17 mouse cellular contexts compared by ENCODE assay signal in the genomic region with DNA sequence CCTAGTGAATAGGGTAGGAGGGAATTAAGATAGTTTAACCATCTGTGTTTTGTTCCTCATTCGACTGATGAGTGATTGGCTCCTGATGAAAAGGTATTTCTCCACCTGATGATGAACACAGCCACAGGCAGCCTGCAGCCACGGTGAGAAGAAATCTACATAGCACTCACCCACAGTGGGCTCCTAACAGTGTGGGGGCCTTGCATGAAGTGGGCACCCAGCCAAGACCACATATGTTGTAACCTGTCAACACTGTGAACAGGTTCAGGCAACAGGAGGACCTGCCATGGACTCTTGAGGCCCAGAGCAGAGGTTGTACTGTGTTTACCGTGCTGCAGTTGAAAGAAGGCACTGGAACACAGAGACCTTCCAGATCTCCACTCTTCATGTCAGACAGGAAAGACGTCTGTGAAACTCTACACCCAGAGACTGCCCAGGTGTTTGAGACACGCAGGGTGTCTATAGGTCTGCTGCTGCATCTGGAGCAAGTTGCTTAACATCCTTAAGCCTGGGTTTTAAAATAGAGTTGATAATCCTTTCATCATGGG.
"Had no signal": no experiment of that assay in that cellular context is flagged by ENCODE, and none has a peak within 500 bp of the region (broad histone marks: within the 10 kb centered on the region; RNA-seq: fewer than 3 reads in every experiment).

No protein-coding gene starts in this region.

- H3K4me2 ChIP-seq: lung, embryonic 14.5 days; neural tube, embryonic 13.5 days; neural tube, embryonic 15.5 days had no signal

- ATAC-seq: midbrain, embryonic 16.5 days had no signal

- H3K9me3 ChIP-seq: midbrain, embryonic 10.5 days; neural tube, embryonic 13.5 days; neural tube, embryonic 15.5 days had no signal

- H3K4me3 ChIP-seq: midbrain, embryonic 10.5 days; neural tube, embryonic 13.5 days; neural tube, embryonic 15.5 days had no signal

- H3K36me3 ChIP-seq: midbrain, embryonic 10.5 days; neural tube, embryonic 13.5 days; neural tube, embryonic 15.5 days had no signal

- H3K27me3 ChIP-seq: neural tube, embryonic 13.5 days had no signal

- DNase-seq: lung, adult 18-20 months; lung, embryonic 14.5 days; lung, postnatal 10 days; lung, postnatal 4 days; midbrain, embryonic 14.5 days; retina, postnatal 1 day; right cerebral cortex, adult 18-20 months; right cerebral cortex, postnatal 25 days; right cerebral cortex, postnatal 4 days; spleen, adult 18-20 months; thymus, adult 18-20 months; thymus, postnatal 14 days; thymus, postnatal 36 days had no signal

- H3K27ac ChIP-seq: midbrain, embryonic 10.5 days; neural tube, embryonic 13.5 days; neural tube, embryonic 15.5 days had no signal

- H3K9ac ChIP-seq: lung, embryonic 14.5 days; neural tube, embryonic 13.5 days; neural tube, embryonic 15.5 days had no signal

- H3K4me1 ChIP-seq: midbrain, embryonic 10.5 days; neural tube, embryonic 13.5 days; neural tube, embryonic 15.5 days had no signal
